Mouse (Mus musculus) kidney, adult 18-20 months (tissue): ENCODE data around the gene Msrb3.

ENCODE experiments used
- DNase-seq: peaks from one replicate; pipeline ENCODE4 v3.0.0; 2021

The Msrb3 gene

DNA sequence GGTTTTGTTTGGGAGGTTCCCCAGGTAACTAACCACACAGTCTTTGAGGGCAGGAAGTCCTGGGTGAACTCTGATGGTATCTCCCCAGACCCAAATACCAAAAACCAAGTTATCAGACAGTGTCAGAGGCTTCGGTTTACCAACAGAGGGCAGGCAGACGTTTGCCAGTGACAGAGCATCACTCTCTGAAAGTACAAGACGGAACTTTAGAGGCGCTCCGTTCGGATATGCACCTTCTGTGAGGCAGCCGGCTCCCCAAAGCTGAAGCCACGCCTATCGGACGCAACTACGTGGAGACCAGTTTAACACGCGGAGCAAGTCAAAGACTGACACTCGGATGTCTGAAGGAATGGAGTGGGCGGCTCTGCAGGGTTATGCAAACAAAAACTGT lies 3.0 kb downstream of the Msrb3 start:
- no peak for DNase-seq

DNA sequence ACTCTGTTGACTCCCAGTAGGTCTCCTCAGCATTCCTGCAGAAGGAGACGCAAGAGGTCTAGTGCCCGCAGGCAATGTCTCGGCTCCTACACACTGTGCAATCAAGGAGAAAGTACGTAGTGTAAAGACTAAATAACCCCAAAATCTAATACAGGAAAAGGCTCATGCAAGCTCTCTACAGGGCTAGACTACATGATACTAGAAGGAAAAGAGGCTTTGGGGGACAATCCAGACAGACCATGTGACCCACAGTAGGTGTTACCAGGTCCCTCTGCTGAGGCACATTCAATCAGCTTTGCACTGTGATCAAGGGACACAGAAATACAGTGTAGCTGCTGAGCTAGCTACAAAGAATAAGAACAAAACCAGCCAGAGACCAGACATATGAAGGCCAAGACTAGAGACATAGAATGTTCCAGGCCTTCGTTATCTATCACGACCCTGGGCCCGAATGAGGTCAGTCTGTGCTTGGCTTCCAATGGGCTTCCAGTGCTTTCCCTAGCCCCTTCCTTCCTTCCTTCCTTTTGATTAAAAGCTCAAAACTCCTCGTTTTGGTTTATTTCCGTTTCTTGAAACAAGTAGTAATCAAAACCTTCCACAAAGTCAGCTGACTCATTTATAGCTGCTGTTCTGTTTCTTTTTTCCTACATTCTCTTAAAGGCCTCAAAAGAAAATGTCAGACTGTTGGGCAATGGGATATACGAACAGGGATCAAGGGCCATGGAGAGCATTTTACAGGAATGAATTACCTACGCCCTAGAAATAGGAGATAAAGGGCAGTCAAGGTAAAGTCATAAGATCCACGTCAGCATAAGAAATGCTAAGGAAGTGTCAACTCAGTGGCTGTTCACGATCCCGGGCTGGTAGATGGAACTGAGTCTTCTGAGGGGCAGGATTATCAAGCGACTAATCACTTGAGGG lies 3.7 kb downstream of the Msrb3 start:
- no peak for DNase-seq

DNA sequence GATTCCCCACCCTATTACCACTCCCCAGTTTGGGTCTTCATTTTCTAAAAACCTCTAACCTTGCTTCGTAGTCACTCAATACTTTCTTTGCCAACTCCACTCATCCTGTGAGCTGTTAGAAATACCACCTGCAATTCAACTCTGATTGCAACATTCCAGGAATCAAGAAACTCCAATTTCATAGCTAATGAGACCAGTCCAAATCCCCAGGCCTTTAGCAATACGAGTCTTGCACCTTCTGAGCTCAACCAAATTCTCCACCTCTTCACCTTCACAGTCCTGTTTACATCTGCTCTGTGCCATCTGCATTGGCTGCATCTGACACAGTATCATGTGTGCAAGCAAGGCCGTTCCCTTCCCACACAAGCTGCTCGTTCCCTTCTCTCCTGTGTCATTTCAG lies 5.0 kb downstream of the Msrb3 start:
- DNase-seq: no peak

DNA sequence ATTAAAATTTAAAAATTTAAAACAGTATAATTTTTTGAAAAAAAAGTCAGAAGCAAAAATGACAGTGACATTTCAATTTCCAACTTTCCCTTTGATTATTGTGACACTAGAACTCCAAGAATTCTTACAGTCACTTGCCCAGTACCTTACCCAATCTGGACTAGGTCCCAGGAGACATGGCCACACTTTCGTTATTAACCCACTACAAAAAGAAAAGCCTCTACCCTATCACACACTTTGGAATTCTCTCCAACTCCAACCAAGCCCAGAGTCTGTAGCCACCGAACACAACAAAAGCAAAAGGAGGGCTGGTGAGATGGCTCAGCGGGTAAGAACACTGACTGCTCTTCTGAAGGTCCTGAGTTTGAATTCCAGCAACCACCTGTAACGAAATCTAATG lies 7.8 kb downstream of the Msrb3 start:
- DNase-seq: no peak

DNA sequence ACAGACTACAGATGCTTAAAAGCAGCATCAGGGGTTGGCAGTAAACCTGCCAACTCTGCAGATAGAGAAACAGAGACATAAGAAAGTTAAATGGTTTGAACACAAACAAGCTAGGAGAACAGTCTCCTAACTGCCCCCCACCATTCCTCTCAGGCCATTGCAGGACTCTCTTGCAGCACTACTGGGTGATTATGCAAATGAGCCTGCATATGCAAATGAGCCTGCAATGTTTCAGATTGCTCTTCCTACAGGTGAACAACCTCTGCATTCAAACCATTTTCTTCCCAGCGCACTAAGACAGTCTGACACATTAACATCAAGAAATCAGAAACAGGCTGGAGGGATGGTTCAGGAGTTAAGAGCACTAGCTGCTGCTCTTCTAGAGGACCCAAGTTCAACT lies 8.3 kb downstream of the Msrb3 start:
- no peak for DNase-seq

DNA sequence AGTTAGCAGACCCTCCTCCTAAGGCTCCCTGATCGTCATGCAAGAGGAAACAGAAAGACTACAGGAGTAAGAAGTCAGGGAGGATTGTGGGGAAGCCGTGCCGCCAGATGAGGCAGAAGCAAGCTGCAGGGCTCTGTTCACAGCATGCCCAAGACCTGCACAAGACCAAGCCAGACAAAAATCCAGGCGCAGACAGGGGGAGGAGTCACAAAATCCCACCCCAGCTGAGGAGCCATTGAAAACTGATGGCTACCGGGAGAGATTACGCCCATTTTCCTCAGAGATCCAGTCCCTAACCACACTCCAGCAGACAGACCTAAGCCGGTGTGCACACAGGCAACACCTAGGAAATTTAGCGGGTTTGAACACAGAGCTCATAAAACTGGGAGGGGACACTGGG lies 10.4 kb downstream of the Msrb3 start:
- DNase-seq: no peak

DNA sequence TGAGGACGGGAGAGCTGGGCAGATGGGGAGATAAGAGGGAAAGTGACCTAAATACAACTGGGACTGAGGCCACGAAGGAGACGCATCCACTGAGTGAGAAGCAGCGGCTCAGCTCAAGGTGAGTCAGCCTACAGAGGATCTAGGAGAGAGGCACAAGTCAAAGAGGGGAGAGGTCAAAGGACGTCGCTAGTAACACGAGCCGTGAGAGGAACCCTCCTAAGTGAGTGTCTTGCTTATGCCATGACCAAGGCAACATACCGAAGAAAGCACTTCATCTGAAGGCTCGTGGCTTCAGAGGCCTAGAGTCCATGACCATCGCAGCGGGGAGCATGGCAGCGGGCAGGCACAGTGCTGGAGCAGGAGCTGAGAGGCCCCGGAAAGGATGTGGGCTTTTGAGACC lies 14.7 kb downstream of the Msrb3 start:
- no peak for DNase-seq

DNA sequence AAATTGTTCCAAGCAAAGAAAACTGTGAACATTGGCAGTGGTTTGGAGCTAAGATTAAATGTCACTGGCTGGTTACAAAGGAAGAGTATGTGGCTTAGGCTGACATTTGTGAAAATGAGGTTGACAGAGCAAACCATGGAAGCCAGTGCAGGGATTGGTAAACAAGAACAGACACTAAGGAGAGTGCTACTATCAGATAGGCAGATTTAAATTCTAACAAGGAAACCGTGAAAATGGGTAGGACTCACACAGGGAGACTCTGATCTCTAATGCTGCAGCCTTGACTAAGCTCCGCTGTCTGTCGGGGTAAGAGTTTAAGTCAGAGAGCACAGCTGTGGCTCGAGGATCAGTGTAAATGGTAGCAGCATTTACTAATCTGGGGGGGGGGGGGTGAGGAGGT lies 15.2 kb downstream of the Msrb3 start:
- no peak for DNase-seq

DNA sequence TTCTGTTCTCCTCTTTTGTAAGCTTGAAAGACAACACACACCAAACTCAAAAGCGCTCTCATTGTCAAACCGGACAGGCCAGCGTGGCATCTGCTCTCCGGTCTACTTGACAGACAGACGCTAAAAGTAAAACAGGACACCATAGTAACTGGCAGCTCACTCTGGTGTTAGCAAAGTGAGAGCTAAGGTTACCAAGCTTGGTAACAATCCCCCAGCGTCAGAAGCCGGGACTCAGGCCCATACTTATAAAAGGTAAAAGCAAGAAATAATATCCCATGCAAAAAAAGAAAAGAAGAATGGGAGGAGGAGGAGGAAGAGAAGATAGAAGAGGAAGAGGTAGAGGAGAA lies 15.9 kb downstream of the Msrb3 start:
- DNase-seq: no peak

DNA sequence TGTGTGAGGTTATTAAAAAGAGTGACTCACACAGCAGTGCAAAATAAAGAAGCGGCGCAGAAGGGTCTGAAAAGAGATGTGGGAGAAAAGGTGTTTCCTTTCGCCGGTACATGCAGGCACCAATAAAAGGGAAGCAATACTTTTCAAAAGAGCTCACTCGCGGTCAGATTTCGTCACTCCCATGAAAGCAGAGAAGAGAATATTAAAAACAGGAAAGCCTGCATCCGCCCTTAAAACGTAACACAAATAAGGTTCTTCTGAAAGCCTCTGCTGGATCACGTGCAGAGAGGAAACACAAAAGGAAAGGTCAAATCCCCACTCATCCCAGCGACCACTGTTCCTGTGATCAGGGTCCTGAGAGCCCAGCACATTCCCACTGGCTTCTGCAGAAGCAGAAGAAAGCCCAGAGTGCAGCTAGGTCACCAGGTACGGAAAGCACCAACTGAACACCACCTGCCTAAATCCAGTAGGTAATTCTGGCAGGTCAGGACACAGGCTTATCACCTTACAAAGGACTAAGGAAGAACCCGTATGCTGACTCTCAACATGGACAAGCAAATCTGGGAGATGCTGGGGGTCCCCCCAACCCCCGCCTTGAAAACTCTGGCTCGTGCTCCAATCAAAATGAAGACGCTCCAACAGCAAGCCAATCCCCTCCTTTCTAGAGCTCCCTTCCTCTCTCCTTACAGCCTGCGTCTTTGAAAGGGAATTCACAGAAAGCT lies 16.4 kb downstream of the Msrb3 start:
- DNase-seq: no peak

DNA sequence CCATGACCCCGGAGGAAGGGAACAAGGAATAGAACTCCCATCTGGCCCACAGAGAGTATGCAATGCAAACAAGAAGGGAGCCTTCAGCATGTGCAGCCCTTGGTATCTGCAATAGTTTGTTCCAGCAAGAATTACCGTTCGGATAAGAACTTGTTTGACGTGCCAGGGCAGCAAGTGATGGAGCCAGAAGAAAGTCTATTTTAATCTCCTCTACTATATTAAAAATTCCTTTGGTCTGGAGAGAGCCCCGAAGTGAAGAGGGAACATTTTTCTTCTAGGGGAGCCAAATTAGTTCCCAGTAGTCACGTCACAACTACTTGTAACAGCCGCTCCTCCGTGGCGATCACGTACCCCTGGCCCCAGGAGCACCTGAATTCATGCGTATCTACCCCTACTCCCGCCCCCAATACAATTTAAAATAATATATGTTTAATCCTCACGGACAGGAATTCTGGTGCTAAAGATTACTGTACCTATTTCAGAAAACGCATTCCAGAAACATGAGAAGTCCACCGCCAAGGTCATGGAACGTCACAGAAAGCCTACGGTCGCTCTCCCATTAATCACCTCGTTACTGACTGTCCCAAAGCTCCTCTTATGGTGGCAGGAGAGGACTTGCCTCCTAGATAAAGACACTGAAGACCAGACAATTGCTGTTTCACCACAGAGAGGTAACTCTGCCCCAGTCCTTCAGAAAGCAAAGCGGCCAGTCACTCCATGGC lies 22.2 kb downstream of the Msrb3 start:
- no peak for DNase-seq

DNA sequence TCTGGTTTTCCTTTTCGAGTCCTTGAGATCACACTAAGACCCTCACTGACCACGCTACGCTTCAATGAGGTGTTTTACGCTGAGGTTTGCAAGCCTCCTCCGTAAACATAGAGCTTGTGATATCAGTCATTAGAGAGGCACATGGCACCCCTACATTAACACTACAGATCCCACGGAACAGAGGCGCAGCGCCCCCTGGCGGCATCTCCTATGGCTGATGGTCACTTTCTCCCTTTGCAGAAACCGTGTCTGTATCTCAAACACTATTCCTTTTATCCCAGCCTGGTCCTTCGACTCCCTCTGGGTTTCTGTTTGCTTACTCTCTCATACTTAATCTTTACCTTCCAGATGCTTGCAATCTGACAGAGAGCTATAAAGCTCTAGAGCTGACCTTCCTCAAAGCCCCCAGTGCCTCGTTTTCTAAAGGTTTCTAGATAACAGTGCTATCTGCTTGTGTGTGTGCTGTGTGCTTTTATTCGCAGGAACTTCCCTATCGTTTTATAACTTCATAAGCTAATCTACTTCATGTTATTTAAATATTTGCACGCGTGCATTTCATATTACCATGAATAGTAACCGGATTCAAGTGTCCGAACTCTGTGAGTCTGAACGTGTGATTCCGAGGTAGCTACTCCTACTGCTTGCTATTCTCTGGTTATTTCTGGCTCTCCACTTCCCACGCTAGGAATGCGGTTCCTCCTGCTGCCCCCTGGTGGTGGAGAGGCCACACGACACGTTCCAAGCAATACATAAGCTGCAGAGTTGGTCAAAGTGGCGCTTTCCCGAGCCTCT lies 23.0 kb downstream of the Msrb3 start:
- peak; percentile 86 for DNase-seq

DNA sequence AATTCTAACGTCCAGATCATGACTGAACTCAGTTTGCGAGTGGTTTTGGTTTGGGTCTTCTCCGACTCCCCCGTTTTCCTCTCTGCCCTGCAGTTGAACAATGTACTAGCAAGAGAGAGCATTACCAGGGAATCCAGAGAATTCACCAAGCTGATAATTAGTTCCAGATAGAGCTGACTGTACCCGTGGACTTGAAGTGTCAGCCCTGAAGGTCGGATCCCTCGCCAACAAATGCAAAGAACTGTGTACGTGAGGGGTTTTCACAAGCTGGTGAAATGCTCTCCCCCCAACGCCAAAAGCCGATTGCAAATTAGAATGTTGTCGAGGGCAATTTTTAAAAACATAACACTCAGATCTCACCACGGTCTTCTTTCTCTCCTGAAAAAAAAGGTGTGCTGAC lies 24.6 kb downstream of the Msrb3 start:
- no peak for DNase-seq

DNA sequence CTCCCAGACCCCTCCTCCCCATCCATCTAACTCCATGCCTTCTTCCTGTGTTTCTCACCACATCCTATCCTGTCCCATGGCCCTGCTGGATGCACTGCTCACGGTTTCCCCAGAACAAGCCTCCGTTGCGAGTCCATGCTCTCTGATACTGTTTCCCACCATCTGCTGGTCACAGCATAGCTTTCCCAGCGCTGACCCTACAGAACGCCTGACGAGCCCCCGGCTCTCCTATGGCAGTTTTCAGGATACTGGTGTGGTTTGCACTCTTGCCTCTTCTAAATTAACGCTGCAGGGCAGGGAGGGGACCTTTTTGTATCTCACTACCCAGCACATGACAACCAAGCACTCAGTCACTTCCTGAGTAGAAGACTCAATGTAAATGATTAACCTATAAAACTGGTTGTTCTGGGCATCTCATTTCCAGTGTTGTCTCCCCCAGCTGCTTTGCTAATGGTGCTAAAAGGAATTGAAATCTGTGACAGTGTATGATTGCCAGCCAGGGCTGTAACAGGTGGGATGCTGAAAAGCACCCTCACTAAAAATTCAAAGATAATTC lies 25.2 kb downstream of the Msrb3 start:
- DNase-seq: no peak

DNA sequence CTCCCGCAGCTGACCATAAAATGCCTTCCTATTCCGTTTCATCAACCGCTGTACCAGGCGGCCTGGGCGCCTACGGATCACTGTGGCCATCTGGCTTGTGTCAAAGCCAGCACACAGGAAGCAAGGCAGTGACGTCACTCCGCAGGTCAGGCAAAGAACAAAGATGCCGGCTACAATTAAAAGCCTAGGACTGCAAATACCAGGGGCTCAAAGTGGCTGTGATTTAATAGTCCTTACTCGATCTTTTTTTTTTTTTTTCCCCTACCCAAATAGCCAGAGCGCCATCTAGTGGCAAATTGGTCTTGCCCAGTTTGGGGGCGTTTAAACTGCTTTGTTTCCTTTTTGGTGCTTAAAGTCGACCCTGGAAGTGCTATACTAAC lies 26.4 kb downstream of the Msrb3 start:
- DNase-seq: peak; percentile 39

DNA sequence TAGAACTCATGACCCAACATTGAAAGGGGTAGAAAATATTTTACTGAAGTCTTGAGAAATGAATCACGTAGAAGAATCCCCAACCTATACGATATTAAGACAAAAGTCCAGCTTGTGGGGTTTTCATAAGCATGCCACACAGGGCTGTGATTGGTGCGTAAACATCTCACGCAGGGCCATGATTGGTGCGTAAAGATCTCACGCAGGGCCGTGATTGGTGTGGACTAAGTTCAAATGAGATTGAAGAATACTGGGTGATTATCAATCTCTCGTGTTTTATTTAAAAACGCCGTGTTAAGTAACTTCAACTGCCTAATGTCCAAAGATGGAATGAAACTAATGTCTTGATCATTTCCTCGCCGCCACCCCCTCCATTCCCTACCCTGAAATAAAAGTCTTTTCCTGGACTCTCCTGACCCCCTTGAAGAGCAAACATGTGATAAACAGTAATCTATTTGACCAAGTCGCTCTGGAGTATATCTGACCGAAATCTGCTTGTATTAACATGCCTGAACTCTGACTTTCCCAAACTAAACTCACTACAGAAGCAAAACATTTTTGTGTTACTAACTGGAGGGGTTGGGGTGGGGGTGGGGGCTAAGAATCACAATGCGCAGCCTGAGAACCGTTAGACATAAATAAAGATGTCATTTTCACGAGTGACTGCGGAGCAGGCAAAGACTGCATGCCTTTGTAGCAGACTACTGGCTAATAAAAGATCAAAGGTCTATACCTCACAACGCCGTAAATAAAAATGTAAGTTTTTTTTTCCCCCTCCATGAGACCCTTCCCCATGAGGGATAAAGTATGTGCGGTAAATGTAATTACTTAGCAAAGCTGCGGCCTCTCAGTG lies 27.0 kb downstream of the Msrb3 start:
- DNase-seq: no peak

DNA sequence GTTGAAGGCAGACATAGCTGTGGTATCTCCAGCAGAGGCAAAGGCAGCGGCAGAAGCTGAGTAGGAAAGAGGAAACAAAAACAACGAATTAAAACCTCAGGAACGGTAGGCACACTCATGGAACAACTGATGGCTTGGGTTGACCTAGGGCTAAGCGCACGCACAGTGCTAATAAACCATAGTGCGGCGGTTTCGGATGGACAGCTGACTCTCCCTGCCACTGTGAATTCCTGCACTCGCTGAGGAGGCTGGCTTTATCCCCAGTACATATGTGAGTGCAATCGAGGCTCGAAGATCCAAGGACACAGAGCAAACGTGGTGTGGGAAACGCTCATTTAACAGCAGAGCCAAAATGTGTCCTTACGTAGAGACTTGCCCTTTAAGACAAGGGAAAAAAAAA lies 27.8 kb downstream of the Msrb3 start:
- no peak for DNase-seq

DNA sequence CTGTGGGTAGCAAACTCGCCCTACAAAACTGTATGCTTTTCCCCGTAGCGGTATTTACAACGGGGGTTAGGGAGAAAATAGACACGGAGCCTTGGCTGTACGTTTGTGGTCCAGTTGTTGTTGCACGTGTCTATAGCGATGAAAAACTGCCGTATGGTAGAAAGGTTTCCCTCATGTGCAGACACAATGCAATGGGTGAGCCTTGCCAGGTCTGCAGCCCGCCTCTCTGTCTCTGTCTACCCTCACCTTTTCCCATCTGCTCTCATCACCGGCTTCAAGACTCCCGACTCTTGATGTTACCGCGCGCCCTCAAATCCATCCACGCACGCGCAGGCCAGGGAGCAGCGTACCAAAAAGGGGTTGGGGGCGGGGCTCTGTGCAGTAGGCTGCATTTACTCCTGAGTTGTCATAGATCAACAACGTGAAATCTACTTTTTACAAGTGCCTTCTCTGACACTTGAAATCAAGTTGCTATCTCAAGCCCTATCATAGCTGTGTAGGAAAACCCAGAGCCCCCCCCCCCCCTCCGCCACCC lies 29.6 kb downstream of the Msrb3 start:
- DNase-seq: no peak

DNA sequence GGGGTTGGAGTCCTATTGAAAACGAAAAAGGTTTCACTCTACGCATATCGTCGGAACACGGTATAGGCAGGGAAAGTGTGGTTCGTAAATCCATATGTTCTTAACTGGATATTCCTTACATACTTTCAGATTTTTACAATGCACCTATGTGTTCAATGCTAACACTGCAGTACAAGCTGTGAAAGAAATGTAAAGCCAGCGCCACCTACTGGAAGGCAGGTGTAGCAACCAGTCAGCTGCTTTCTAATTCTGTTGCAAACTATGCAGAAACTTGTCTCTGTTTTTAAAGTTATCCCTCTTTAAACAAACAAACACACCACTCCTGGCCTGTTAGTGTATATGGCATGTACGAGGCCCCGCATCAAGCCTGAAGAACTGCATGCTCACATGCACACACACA lies 34.5 kb downstream of the Msrb3 start:
- peak; percentile 55 for DNase-seq

DNA sequence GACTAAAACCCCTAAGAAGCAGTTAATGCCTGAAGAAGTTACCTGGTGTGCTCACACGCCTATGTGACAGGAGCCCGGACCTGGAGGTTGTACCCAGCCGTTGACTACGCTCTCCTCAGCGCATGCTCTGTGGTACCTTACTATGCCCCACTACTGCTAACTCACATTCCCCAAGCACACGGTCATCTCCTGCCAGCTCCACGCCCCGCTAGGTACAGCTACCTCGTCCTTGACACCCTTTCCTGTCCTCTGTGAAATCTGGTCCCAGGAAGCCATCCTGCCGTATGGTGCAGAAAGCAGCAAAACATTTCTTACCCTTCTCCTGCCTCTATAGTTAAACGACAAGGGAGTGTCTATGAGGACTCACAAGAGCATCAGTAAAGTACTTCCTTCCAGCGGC lies 37.2 kb downstream of the Msrb3 start:
- DNase-seq: no peak

DNA sequence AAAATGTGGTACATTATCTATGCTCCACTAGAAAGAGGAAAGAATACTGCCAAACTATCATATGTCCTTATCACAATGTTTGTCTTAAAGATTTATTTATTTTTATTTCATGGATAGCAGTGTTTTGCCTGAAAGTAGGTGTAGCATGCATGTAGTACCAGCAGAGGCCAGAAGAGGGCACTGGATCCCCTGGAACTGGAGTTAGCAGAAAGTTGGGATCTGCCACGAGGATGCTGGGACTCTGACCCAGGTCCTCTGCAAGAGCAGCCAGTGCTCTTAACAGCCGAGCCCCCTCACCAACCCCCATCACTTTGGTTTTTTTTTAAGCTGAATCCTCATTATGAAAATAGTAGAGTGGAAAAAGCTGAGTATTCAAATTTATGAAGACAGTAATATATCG lies 37.7 kb downstream of the Msrb3 start:
- peak; percentile 46 for DNase-seq
